Mouse (Mus musculus) hindbrain, postnatal 0 days (tissue): ENCODE measurements around the gene Gm10322. TPM values are rescaled to one million over a fixed set of nuclear protein-coding genes. Genes with fewer than 3 reads are reported as not detected.

Experiments
- ATAC-seq: fragments of 200-750 bp; cut with Nextera tagmentation; 2 replicates; pipeline ENCODE4 v1.8.0; 2017; ENCODE audit warnings: mild to moderate bottlenecking, moderate TSS enrichment, moderate library complexity
- DNase-seq: peaks from one replicate; pipeline ENCODE4 v3.0.0-alpha.2; 2015; ENCODE audit warnings: low spot score
- H3K27ac ChIP-seq: fragments of 300-500 bp; sonication (generic); 2 replicates; pipeline ENCODE4 v1.5.1; 2014; ENCODE audit warnings: mild to moderate bottlenecking
- H3K27me3 ChIP-seq: fragments of 300-500 bp; sonication (generic); 2 replicates; pipeline ENCODE4 v1.6.1; 2014; ENCODE audit warnings: low read length, mixed read lengths; ENCODE audit not compliant: insufficient read depth
- H3K36me3 ChIP-seq: fragments of 300-500 bp; sonication (generic); 2 replicates; pipeline ENCODE4 v1.6.1; 2014; ENCODE audit warnings: low read length, mixed read lengths; ENCODE audit not compliant: insufficient read depth
- H3K4me1 ChIP-seq: fragments of 300-500 bp; sonication (generic); 2 replicates; pipeline ENCODE4 v1.6.1; 2014; ENCODE audit warnings: antibody characterized with exemption, low read length, mixed read lengths; ENCODE audit not compliant: insufficient read depth
- H3K4me2 ChIP-seq: fragments of 300-500 bp; sonication (generic); 2 replicates; pipeline ENCODE4 v1.6.1; 2014; ENCODE audit warnings: low read depth, mild to moderate bottlenecking, low read length, moderate library complexity, mixed read lengths
- H3K4me3 ChIP-seq: fragments of 300-500 bp; sonication (generic); 2 replicates; pipeline ENCODE4 v1.5.1; 2014; ENCODE audit warnings: low read length
- H3K9ac ChIP-seq: fragments of 300-500 bp; sonication (generic); replicated peaks from 2 replicates; pipeline ENCODE4 v1.6.1; 2014; ENCODE audit warnings: mild to moderate bottlenecking, low read length, moderate library complexity, mixed read lengths
- H3K9me3 ChIP-seq: fragments of 300-500 bp; sonication (generic); 2 replicates; pipeline ENCODE4 v1.6.1; 2016; ENCODE audit warnings: low read length, mixed read lengths
- CTCF ChIP-seq: IDR thresholded peaks from 2 replicates; pipeline ENCODE4 v1.5.1; 2016; ENCODE audit warnings: antibody characterized with exemption, control low read depth, low read depth
- WGBS: fragments of 180-500 bp; shearing (Covaris S2); extraction: QIAGEN DNeasy Blood & Tissue Kit; methylation state at CpG from one replicate; pipeline ENCODE4 v1.1.7; 2014; 5-methylcytosine and 5-hydroxymethylcytosine counted together
- polyA plus RNA-seq: library from polyadenylated mRNA; unstranded; fragments of >200 nt; fragmentation: Nextera tagmentation; extraction: Ambion mirVana; gene quantifications from 2 replicates; pipeline ENCODE4 v1.2.1, GENCODE M21; 2015
- total RNA-seq: library from RNA; depleted of rRNA; stranded (reverse); fragments of >200 nt; gene quantifications from 2 replicates; pipeline ENCODE4 v1.2.3, GENCODE M21; 2014

Gm10322 gene
- total and polyA plus RNA-seq, 2 experiments from 2014 or later = not detected

- no peak for TF ChIP-seq CTCF
Observed at GRCm38 (mm10) chr10:59615411-59615810, 452 bp upstream of the Gm10322 start.

GRCm38 (mm10) chr10:59616522-59616921 lies 659 bp downstream of the Gm10322 start, which contains the start of gene Mcu:
Mcu (minus strand) TSS chr10:59616692.
- peak within 1 kb of the TSS; percentile 93 for H3K9ac ChIP-seq
- peak within 1 kb of the TSS; percentile 88 for H3K27ac ChIP-seq
- TF ChIP-seq CTCF = no peak
- WGBS = under 1% methylated on average over 31 of the region's 36 CpGs
- ATAC-seq = peak; percentile 99
- DNase-seq = peak; percentile 98
- H3K4me3 ChIP-seq = peak within 1 kb of the TSS; percentile 95
- no peaks in the 10 kb centered on the region for H3K4me1 ChIP-seq
- H3K9me3 ChIP-seq = no peaks in the 10 kb centered on the region
- H3K27me3 ChIP-seq = no peaks in the 10 kb centered on the region
- H3K4me2 ChIP-seq = peak within 1 kb of the TSS; percentile 74
- H3K36me3 ChIP-seq = no peaks in the 10 kb centered on the region

More at GRCm38 (mm10) chr10:59615411-59615810, 452 bp upstream of the Gm10322 start:
- H3K4me3 ChIP-seq = peak overlapping the region; percentile 95
- no peaks in the 10 kb centered on the region for H3K4me1 ChIP-seq
- DNase-seq (no peak), ATAC-seq (no peak)
- no peaks in the 10 kb centered on the region for H3K9me3 ChIP-seq
- WGBS = 22% methylated on average over 5 of the region's 5 CpGs
- H3K4me2 ChIP-seq = peak overlapping the region; percentile 74
- H3K9ac ChIP-seq = peak overlapping the region; percentile 93
- no peaks in the 10 kb centered on the region for H3K36me3 ChIP-seq
- peak overlapping the region; percentile 88; the same call in 1 of the 2 replicates for H3K27ac ChIP-seq
- H3K27me3 ChIP-seq = no peaks in the 10 kb centered on the region

GRCm38 (mm10) chr10:59617776-59618175 lies 1.9 kb downstream of the Gm10322 start:
- Histone ChIP-seq H3K9ac (no peak overlapping the region), H3K9me3 (no peaks in the 10 kb centered on the region), H3K4me1 (no peaks in the 10 kb centered on the region), H3K4me2 (no peak overlapping the region), H3K27me3 (no peaks in the 10 kb centered on the region), H3K36me3 (no peaks in the 10 kb centered on the region), H3K4me3 (no peak overlapping the region), H3K27ac (no peak overlapping the region)
- no peak for TF ChIP-seq CTCF
- WGBS = 92% methylated on average over 7 of the region's 7 CpGs
- DNase-seq (no peak), ATAC-seq (no peak)

GRCm38 (mm10) chr10:59621355-59621754 lies 5.5 kb downstream of the Gm10322 start:
- no peak overlapping the region for H3K27ac ChIP-seq
- H3K27me3 ChIP-seq = no peaks in the 10 kb centered on the region
- TF ChIP-seq CTCF = no peak
- ATAC-seq (no peak), DNase-seq (no peak)
- no peak overlapping the region for H3K4me2 ChIP-seq
- no peaks in the 10 kb centered on the region for H3K9me3 ChIP-seq
- H3K36me3 ChIP-seq = no peaks in the 10 kb centered on the region
- H3K4me3 ChIP-seq = no peak overlapping the region
- H3K9ac ChIP-seq = no peak overlapping the region
- H3K4me1 ChIP-seq = no peaks in the 10 kb centered on the region
- WGBS = 75% methylated on average over 10 of the region's 10 CpGs

- no peak for DNase-seq
Observed at GRCm38 (mm10) chr10:59623496-59623895, 7.6 kb downstream of the Gm10322 start.

GRCm38 (mm10) chr10:59628641-59629505 lies 13.0 kb downstream of the Gm10322 start:
- Histone ChIP-seq H3K4me3 (no peak overlapping the region), H3K36me3 (no peaks in the 10 kb centered on the region), H3K27me3 (no peaks in the 10 kb centered on the region), H3K9me3 (no peaks in the 10 kb centered on the region), H3K27ac (0 out of 2 replicates have a peak overlapping the region, but pooled peaks have one; percentile 48), H3K4me1 (no peaks in the 10 kb centered on the region), H3K9ac (no peak overlapping the region), H3K4me2 (no peak overlapping the region)
- TF ChIP-seq CTCF = no peak
- ATAC-seq = peak; percentile 77
- WGBS = 51% methylated on average over 17 of the region's 17 CpGs
- DNase-seq = peak; percentile 56

More at GRCm38 (mm10) chr10:59623496-59623895, 7.6 kb downstream of the Gm10322 start:
- Histone ChIP-seq H3K36me3 (no peaks in the 10 kb centered on the region), H3K4me2 (no peak overlapping the region), H3K4me1 (no peaks in the 10 kb centered on the region), H3K9me3 (no peaks in the 10 kb centered on the region), H3K27ac (no peak overlapping the region), H3K4me3 (no peak overlapping the region), H3K9ac (no peak overlapping the region), H3K27me3 (no peaks in the 10 kb centered on the region)
- WGBS = 48% methylated on average over 5 of the region's 5 CpGs
- ATAC-seq = no peak
- TF ChIP-seq CTCF = no peak

- no peak overlapping the region for H3K9ac ChIP-seq
- 80% methylated on average over 4 of the region's 4 CpGs for WGBS
- 0 out of 2 replicates have a peak overlapping the region, but pooled peaks have one; percentile 48 for H3K27ac ChIP-seq
- no peak overlapping the region for H3K4me2 ChIP-seq
- no peaks in the 10 kb centered on the region for H3K4me1 ChIP-seq
- ATAC-seq (no peak), DNase-seq (no peak)
- H3K36me3 ChIP-seq = no peaks in the 10 kb centered on the region
- no peaks in the 10 kb centered on the region for H3K9me3 ChIP-seq
- TF ChIP-seq CTCF = no peak
- H3K4me3 ChIP-seq = no peak overlapping the region
- no peaks in the 10 kb centered on the region for H3K27me3 ChIP-seq
Observed at GRCm38 (mm10) chr10:59629506-59629782, 13.6 kb downstream of the Gm10322 start.
